Mouse (Mus musculus): ENCODE data around the gene Notch1.

Gene Notch1

GRCm38 (mm10) chr2:26478685-26479205 lies 37.7 kb downstream of the Notch1 start:
- DNase-seq (ENCODE audit: low read depth) = no peak

GRCm38 (mm10) chr2:26477911-26478310 lies 38.6 kb downstream of the Notch1 start:
- no peak for DNase-seq (ENCODE audit: low read depth)

- DNase-seq (ENCODE audit: low read depth) = no peak
These were observed 40.7 kb downstream of the Notch1 start for GRCm38 (mm10) chr2:26475505-26476430.

GRCm38 (mm10) chr2:26474789-26475504 lies 41.5 kb downstream of the Notch1 start:
- DNase-seq (ENCODE audit: low read depth) = no peak

GRCm38 (mm10) chr2:26472312-26473090 lies 44.0 kb downstream of the Notch1 start:
- no peak for DNase-seq (ENCODE audit: low read depth)

GRCm38 (mm10) chr2:26471652-26472285 lies 44.7 kb downstream of the Notch1 start:
- DNase-seq (ENCODE audit: low read depth) = no peak

GRCm38 (mm10) chr2:26470967-26471366 lies 45.5 kb downstream of the Notch1 start:
- DNase-seq (ENCODE audit: low read depth) = no peak

GRCm38 (mm10) chr2:26468376-26468775 lies 48.1 kb downstream of the Notch1 start:
- DNase-seq (ENCODE audit: low read depth) = no peak

- no peak for DNase-seq (ENCODE audit: low read depth)
These were observed 53.1 kb downstream of the Notch1 start for GRCm38 (mm10) chr2:26463412-26463811.

GRCm38 (mm10) chr2:26462980-26463379 lies 53.5 kb downstream of the Notch1 start:
- no peak for DNase-seq (ENCODE audit: low read depth)

- no peak for DNase-seq (ENCODE audit: low read depth)
These were observed 54.8 kb downstream of the Notch1 start for GRCm38 (mm10) chr2:26461667-26462066.

- no peak for DNase-seq (ENCODE audit: low read depth)
These were observed 55.6 kb downstream of the Notch1 start for GRCm38 (mm10) chr2:26460837-26461236.

- DNase-seq (ENCODE audit: low read depth) = no peak
These were observed 56.3 kb downstream of the Notch1 start for GRCm38 (mm10) chr2:26460097-26460646.

- DNase-seq (ENCODE audit: low read depth) = no peak
These were observed 57.0 kb downstream of the Notch1 start for GRCm38 (mm10) chr2:26459478-26459877.

- DNase-seq (ENCODE audit: low read depth) = no peak
These were observed 57.9 kb downstream of the Notch1 start for GRCm38 (mm10) chr2:26458402-26459124.

- DNase-seq (ENCODE audit: low read depth) = peak; percentile 42
These were observed 67.1 kb downstream of the Notch1 start for GRCm38 (mm10) chr2:26449121-26450060.

- no peak for DNase-seq (ENCODE audit: low read depth)
These were observed 69.0 kb downstream of the Notch1 start for GRCm38 (mm10) chr2:26447451-26447850.

GRCm38 (mm10) chr2:26446671-26447070 lies 69.8 kb downstream of the Notch1 start:
- no peak for DNase-seq (ENCODE audit: low read depth)

GRCm38 (mm10) chr2:26445666-26446445 lies 70.6 kb downstream of the Notch1 start:
- peak; percentile 77 for DNase-seq (ENCODE audit: low read depth)
